Mouse (Mus musculus): ENCODE results near the gene Ttc25. TPM values are rescaled to one million over a fixed set of nuclear protein-coding genes. Genes with fewer than 3 reads are reported as not detected.
"Not testable (repeated sequence)": the region's sequence is repeated elsewhere in the genome, so short reads cannot be mapped to it uniquely, and the experiment has no call there.

The Ttc25 gene
- polyA plus RNA-seq, 2 experiments: 0.03 to 0.13 TPM

DNA sequence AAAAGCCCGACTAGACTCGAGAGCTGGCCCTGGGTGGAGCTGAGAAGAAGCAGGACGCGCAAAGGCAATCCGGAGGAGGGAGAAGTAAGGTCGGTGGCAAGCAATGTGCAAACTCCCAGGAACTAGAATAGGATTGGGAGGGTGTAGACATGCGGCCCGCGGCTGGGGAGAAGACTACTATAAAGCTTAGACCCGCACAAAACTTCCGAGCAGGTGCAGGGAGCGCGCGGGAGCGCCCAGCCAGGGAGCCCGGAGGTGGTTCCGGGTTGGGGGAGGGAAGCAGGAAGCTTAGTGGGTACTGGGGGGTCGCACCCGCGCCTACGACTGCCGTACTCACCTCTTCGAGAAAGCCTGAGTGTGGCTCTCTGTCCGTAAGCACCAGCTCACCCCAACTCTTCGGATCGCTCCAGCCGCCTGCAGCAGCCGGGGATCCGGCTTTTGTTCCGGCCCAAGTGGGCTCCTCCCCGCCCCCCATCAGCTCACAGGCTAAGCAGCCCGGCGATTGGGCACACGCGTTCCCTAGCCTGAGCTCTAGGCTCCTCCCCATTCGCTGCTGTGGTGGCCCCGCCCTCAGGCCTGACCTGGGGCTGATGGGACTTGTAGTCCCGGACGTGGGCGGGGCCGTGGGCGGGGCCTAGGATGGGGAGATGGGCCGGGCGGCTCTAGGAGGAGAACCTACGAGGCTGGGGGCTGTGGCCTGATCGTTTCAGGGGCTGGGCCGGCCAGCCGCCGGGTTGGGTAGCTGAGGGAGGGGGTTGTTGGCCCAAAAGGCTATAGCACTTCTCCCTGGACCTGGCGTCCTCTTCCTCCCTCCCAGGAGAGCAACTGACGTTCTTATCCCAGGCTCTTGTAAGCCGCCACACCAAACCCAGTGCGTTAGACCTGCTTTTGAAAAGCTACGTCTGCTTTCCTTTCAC lies 17.7 kb upstream of the Ttc25 start, which contains the start of gene Acly:
Acly (minus strand) TSS at position 543 of the 917 bp plus-strand sequence.
- Histone ChIP-seq H3K9ac (replicated peaks) (peak within 1 kb of the TSS; percentile 84), H3K4me3 (ENCODE audit: insufficient read depth in 1 of 2, low read depth in 2 of 2, low read length in 2 of 2) (peak within 1 kb of the TSS; percentile 85), H3K27ac (peak within 1 kb of the TSS; percentile 56), H3K4me2 (ENCODE audit: low read depth) (peak within 1 kb of the TSS; percentile 98), H3K9me3 (ENCODE audit: control insufficient read depth, low read length) (no peaks in the 10 kb centered on the region), H3K27me3 (ENCODE audit: control insufficient read depth, insufficient read depth, low read length) (no peaks in the 10 kb centered on the region), H3K4me1 (replicated peaks; ENCODE audit: control insufficient read depth in 2 of 2, insufficient read depth in 2 of 2, low read length in 1 of 2) (peaks cover 20 to 29% of the 10 kb centered on the region in 2 experiments), H3K36me3 (replicated peaks; ENCODE audit: control insufficient read depth, insufficient read depth, low read depth) (peaks cover 8% of the 10 kb centered on the region)
- ATAC-seq (ENCODE audit: insufficient read depth) (peak; percentile 98), DNase-seq (ENCODE audit: low read depth in 3 of 3, low spot score in 3 of 3) (peak; percentile 98)
- TF ChIP-seq EP300 (IDR thresholded peaks at IDR 0.05; ENCODE audit: low read depth): no peak
- no peak for TF ChIP-seq CTCF (IDR thresholded peaks at IDR 0.05; ENCODE audit: low read depth)
- under 1% methylated on average over 53 of the region's 54 CpGs for WGBS (ENCODE audit: insufficient replicate concordance)

DNA sequence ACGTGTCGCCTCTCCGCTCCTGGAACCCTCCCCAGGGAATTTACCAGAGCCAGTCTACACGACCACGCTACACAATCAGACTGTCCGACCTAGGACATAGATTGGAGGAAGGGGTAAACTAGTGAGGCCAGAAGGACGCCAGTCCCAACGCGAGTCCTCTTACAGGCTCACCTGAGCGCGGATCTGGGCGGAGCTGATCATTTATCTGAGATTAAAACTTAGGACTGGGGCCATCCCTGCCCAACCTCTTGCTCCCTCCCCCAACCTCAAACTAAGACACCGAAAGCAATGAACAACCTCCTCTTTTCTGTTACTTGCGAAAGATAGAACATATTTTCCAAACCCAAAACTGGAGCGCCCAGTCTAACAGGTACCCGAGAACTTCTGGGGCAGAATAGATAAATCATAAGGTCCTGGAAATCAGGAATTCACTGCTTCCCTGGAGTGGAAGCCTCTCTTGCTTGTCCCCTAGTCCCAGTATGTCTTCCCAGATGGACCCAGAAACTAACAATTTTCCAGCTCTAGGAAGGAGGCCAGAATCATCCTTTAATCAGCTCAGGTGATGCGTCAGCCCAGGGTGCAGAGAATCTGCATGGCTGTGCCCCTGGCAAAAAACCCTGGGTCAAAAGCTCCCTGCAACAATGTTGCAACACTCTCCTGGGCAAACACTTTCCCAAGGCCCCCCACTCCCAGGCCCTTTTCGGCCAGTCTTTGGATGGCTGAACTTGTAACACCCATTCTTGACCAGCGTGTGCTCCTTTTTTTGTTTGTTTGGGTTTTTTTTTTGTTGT lies 16.8 kb upstream of the Ttc25 start:
- Histone ChIP-seq H3K4me2 (ENCODE audit: low read depth) (peak overlapping the region; percentile 98), H3K27me3 (ENCODE audit: control insufficient read depth, insufficient read depth, low read length) (no peaks in the 10 kb centered on the region), H3K9ac (replicated peaks) (peak overlapping the region; percentile 53), H3K4me3 (ENCODE audit: insufficient read depth in 1 of 2, low read depth in 2 of 2, low read length in 2 of 2) (peak overlapping the region; percentile 56 to 85), H3K27ac (peak overlapping the region; percentile 56; the same call in 1 of the 2 replicates), H3K9me3 (ENCODE audit: control insufficient read depth, low read length) (no peaks in the 10 kb centered on the region), H3K4me1 (replicated peaks; ENCODE audit: control insufficient read depth in 2 of 2, insufficient read depth in 2 of 2, low read length in 1 of 2) (peaks cover 20 to 29% of the 10 kb centered on the region in 2 experiments), H3K36me3 (replicated peaks; ENCODE audit: control insufficient read depth, insufficient read depth, low read depth) (no peaks in the 10 kb centered on the region)
- 26% methylated on average over 19 of the region's 19 CpGs for WGBS (ENCODE audit: insufficient replicate concordance)
- DNase-seq (ENCODE audit: low read depth in 3 of 3, low spot score in 3 of 3) (no peak), ATAC-seq (ENCODE audit: insufficient read depth) (no peak)
- TF ChIP-seq CTCF (IDR thresholded peaks at IDR 0.05; ENCODE audit: low read depth): no peak
- TF ChIP-seq EP300 (IDR thresholded peaks at IDR 0.05; ENCODE audit: low read depth): no peak

DNA sequence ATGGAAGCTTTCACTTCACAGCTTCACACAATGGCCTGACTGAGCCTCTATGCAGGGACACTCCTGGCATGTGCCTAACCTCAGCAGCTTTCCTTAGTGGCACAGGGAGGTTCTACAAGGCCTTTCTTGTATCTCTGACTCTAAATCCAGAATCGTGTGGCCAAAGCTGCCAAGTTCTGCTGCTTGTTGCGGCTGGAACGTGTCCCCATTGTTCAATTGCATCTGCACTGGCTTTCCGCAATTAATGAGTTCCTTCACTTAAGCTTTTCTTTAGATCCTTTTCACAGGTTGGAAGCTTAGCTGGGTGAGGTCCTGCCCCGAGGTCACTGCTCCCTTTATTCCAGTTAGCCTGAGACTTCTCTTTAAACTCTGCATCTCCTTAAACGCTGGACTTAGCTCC lies 11.5 kb upstream of the Ttc25 start:
- 74% methylated on average over 6 of the region's 6 CpGs for WGBS (ENCODE audit: insufficient replicate concordance)
- Histone ChIP-seq H3K27ac (no peak overlapping the region), H3K4me3 (ENCODE audit: insufficient read depth in 1 of 2, low read depth in 2 of 2, low read length in 2 of 2) (no peak overlapping the region), H3K9me3 (ENCODE audit: control insufficient read depth, low read length) (no peaks in the 10 kb centered on the region), H3K4me1 (replicated peaks; ENCODE audit: control insufficient read depth in 2 of 2, insufficient read depth in 2 of 2, low read length in 1 of 2) (peaks cover 0 to 3% of the 10 kb centered on the region in 2 experiments; a peak in 2 of 4 replicates), H3K27me3 (ENCODE audit: control insufficient read depth, insufficient read depth, low read length) (no peaks in the 10 kb centered on the region), H3K9ac (replicated peaks) (no peak overlapping the region), H3K36me3 (replicated peaks; ENCODE audit: control insufficient read depth, insufficient read depth, low read depth) (no peaks in the 10 kb centered on the region), H3K4me2 (ENCODE audit: low read depth) (no peak overlapping the region)
- ATAC-seq (ENCODE audit: insufficient read depth) (no peak), DNase-seq (ENCODE audit: low read depth in 3 of 3, low spot score in 3 of 3) (no peak)
- TF ChIP-seq EP300 (IDR thresholded peaks at IDR 0.05; ENCODE audit: low read depth) (no peak), CTCF (IDR thresholded peaks at IDR 0.05; ENCODE audit: low read depth) (no peak)

DNA sequence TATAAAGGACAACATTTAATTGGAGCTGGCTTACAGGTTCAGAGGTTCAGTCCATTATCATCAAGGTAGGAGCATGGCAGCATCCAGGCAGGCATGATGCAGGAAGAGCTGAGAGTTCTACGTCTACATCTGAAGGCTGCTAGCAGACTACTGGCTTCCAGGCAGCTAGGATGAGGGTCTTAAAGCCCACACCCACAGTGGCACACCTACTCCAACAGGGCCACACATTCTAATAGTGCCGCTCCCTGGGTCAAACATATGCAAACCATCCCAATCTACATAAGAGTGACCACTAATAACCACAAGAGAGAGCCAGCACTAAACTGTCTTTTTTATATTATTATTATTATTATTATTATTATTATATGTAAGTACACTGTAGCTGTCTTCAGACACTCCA lies 11.0 kb upstream of the Ttc25 start:
- not testable (repeated sequence) for H3K4me3 ChIP-seq (ENCODE audit: insufficient read depth in 1 of 2, low read depth in 2 of 2, low read length in 2 of 2); ATAC-seq (ENCODE audit: insufficient read depth); H3K4me2 ChIP-seq (ENCODE audit: low read depth); H3K9ac ChIP-seq (replicated peaks); H3K4me1 ChIP-seq (replicated peaks; ENCODE audit: control insufficient read depth in 2 of 2, insufficient read depth in 2 of 2, low read length in 1 of 2); DNase-seq (ENCODE audit: low read depth in 3 of 3, low spot score in 3 of 3); H3K36me3 ChIP-seq (replicated peaks; ENCODE audit: control insufficient read depth, insufficient read depth, low read depth); H3K27me3 ChIP-seq (ENCODE audit: control insufficient read depth, insufficient read depth, low read length); H3K9me3 ChIP-seq (ENCODE audit: control insufficient read depth, low read length); H3K27ac ChIP-seq
- WGBS (ENCODE audit: insufficient replicate concordance): 68% methylated on average over 2 of the region's 2 CpGs

DNA sequence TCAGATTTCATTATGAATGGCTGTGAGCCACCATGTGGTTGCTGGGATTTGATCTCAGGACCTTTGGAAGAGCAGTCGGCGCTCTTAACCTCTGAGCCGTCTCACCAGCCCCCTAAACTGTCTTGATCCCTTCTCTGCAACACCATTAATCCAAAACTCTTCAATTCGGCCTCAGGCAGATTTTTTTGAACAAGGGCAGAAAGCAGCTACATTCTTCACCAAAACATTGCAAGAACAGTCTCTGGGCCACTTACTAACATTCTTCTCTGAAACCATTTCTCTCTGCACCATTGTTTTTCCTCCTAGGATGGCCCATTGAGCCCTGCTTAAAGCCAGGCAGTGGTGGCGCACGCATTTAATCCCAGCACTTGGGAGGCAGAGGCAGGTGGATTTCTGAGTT lies 10.6 kb upstream of the Ttc25 start:
- not testable (repeated sequence) for H3K4me2 ChIP-seq (ENCODE audit: low read depth); H3K4me3 ChIP-seq (ENCODE audit: insufficient read depth in 1 of 2, low read depth in 2 of 2, low read length in 2 of 2); DNase-seq (ENCODE audit: low read depth in 3 of 3, low spot score in 3 of 3); H3K9ac ChIP-seq (replicated peaks); H3K9me3 ChIP-seq (ENCODE audit: control insufficient read depth, low read length); ATAC-seq (ENCODE audit: insufficient read depth); H3K4me1 ChIP-seq (replicated peaks; ENCODE audit: control insufficient read depth in 2 of 2, insufficient read depth in 2 of 2, low read length in 1 of 2); H3K36me3 ChIP-seq (replicated peaks; ENCODE audit: control insufficient read depth, insufficient read depth, low read depth); H3K27me3 ChIP-seq (ENCODE audit: control insufficient read depth, insufficient read depth, low read length); H3K27ac ChIP-seq
- 69% methylated on average over 6 of the region's 6 CpGs for WGBS (ENCODE audit: insufficient replicate concordance)

Measured in liver, embryonic 14.5 days (tissue).